Mouse (Mus musculus) naive thymus-derived CD4-positive, alpha-beta T cell, adult 5 months (primary cell): ENCODE measurements around the gene Olfr1555-ps1. TPM values are rescaled to one million over a fixed set of nuclear protein-coding genes. Genes with fewer than 3 reads are reported as not detected.

Experiments
- polyA plus RNA-seq: library from polyadenylated mRNA; unstranded; fragments of 100-300 nt; shearing (Covaris generic); gene quantifications from one replicate; pipeline ENCODE4 v1.2.1, GENCODE M21; 2017

Gene Olfr1555-ps1
- 0.11 TPM for polyA plus RNA-seq

GRCm38 (mm10) chr19:12170062-12170599, at the start of gene Olfr1555-ps1:
TSS of gene Olfr1555-ps1 (minus strand) at chr19:12170112.

GRCm38 (mm10) chr19:12200334-12200733, 30.4 kb upstream of the Olfr1555-ps1 start, which contains the start of gene Olfr1431:
TSS of gene Olfr1431 (plus strand) at chr19:12200634.

GRCm38 (mm10) chr19:12123103-12123502, 46.8 kb downstream of the Olfr1555-ps1 start, which contains the start of gene Olfr76:
TSS of gene Olfr76 (minus strand) at chr19:12123203.

GRCm38 (mm10) chr19:12115797-12116196, 54.1 kb downstream of the Olfr1555-ps1 start, which contains the start of gene Olfr1428:
TSS of gene Olfr1428 (minus strand) at chr19:12115897.

Other genes with a start within 250 kb of the Olfr1555-ps1 start
- gene Osbp, start 204.2 kb downstream of the Olfr1555-ps1 start, polyA plus RNA-seq: 57.5 TPM
- not detected for gene Olfr1423, start 128.8 kb downstream of the Olfr1555-ps1 start, polyA plus RNA-seq
- not detected for gene Olfr1424, start 107.4 kb downstream of the Olfr1555-ps1 start, polyA plus RNA-seq
- not detected for gene Olfr1425, start 92.4 kb downstream of the Olfr1555-ps1 start, polyA plus RNA-seq
- gene Olfr1426, start 78.1 kb downstream of the Olfr1555-ps1 start, polyA plus RNA-seq: not detected
- gene Olfr1427, start 66.8 kb downstream of the Olfr1555-ps1 start, polyA plus RNA-seq: not detected
- gene Olfr1428, start 54.2 kb downstream of the Olfr1555-ps1 start, polyA plus RNA-seq: not detected
- not detected for gene Olfr76, start 46.9 kb downstream of the Olfr1555-ps1 start, polyA plus RNA-seq
- not detected for gene Olfr1431, start 30.5 kb upstream of the Olfr1555-ps1 start, polyA plus RNA-seq
- not detected for gene Olfr1432, start 62.5 kb upstream of the Olfr1555-ps1 start, polyA plus RNA-seq
- gene Olfr262, start 71.5 kb upstream of the Olfr1555-ps1 start, polyA plus RNA-seq: not detected
- gene Olfr235, start 90.9 kb upstream of the Olfr1555-ps1 start, polyA plus RNA-seq: 0.10 TPM
- not detected for gene Olfr1434, start 109.7 kb upstream of the Olfr1555-ps1 start, polyA plus RNA-seq
- gene Olfr1436, start 129.0 kb upstream of the Olfr1555-ps1 start, polyA plus RNA-seq: not detected
- gene Olfr1437, start 155.0 kb upstream of the Olfr1555-ps1 start, polyA plus RNA-seq: not detected
- gene Olfr1438-ps1, start 165.8 kb upstream of the Olfr1555-ps1 start, polyA plus RNA-seq: not detected
- not detected for gene Olfr1440, start 217.2 kb upstream of the Olfr1555-ps1 start, polyA plus RNA-seq
- not detected for gene Olfr1441, start 247.3 kb upstream of the Olfr1555-ps1 start, polyA plus RNA-seq